Mouse (Mus musculus) lung, adult 18-20 months (tissue): Measurements from ENCODE around the gene Rnasek.

ENCODE experiments used
- DNase-seq, 2 experiments: peaks; one replicate each; pipeline ENCODE4 v3.0.0; 2022; ENCODE audit warnings: mixed read lengths in 2 of 2

Gene Rnasek

DNA sequence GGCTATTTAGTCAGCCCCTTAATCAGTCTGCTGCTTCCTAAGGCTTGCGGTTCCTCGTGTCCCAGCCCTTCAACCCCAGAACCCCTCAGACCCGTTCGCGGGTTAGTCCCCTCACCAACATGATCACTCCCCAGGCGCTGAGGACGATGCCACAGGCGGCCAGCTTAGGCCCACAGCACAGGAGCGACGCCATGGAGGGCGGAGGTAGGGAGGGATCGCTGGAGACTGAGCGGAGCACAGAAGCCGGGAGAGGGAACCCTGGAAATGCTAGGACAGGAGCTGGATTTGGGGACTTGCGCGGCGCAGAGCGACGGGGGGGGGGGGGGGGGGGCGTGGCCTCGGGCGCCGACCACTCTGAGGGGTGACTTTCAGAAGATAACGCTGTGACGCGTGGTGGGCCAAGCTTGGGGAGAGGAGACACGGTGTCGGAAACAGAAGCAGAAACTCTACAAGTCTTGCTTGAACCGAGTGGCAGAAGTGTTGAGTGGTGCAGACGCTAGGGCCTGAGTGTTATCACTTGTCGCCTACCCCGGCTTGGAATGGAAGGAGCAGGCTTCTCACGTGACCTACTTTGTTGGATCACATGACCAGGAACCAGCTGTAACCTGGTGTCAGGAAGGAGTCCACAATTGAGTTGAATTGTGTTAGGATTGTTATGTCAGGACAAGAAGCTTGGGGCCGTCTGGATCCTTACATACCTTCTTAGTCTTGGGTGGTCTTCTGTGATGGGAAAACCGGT lies at the start of gene Rnasek, which contains the start of gene Gm21988:
TSS of gene Rnasek (minus strand) at position 302 of the 739 bp plus-strand sequence.
TSS of gene Gm21988 (minus strand) at position 290 of the 739 bp plus-strand sequence.
- DNase-seq, result peak; percentile 84 to 87

DNA sequence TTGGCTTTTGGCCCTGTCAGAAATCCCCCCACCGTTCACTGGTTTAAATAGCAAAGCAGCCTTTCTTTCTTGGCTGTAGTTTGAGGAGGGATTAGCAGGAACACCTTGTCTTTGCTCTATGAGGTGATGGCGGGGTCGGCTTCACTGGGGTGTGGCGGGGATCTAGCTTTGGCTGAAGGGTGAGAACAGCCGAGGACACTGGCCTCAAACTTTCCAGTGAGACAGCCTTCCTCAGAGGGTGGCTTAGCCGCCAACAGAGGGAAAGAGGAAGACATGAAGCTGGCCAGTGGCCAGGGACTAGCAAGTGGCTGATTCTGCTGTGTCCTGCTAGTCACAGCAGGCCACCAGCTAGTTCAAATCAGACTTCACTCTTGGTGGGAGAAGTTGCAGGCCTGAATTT lies 49.6 kb upstream of the Rnasek start:
- peak; percentile 11 to 29 for DNase-seq

DNA sequence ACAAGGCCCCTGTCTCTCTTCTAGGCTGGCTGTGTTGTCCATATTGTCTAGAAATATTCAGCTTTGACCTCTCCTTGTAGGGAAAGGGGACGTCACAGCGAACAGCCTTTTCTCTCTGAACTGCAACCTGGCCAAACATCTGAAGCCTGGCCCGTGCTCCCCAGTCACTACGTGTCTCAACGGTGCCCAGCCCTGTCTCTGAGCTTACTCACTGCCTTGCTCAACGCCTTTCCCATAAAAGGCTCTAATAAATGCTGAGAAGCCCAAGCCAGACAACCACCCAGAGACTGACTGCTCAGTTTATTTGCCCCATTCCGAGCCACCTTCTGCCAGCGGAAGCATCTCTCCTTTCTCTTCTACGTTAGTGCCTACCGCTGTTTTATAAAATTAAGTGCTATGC lies 48.5 kb upstream of the Rnasek start:
- no peak for DNase-seq

DNA sequence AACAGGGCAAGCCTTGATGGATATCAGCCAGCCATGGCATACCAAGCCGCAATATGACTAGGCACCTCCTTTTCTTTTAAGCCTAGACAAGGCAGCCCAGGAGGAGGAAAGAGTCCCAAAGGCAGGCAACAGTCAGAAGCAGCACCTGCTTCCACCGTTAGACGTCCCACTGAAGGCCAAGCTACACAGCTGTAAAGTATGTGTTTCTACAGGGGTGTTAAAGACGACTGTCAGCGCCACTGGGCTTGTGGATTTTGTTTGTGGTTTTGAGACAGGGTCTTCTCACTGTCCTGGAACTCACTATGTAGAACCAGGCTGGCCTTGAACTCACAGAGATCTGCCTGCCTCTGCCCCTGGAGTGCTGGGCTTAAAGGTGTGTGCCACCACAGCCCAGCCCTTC lies 46.0 kb upstream of the Rnasek start:
- no peak for DNase-seq

DNA sequence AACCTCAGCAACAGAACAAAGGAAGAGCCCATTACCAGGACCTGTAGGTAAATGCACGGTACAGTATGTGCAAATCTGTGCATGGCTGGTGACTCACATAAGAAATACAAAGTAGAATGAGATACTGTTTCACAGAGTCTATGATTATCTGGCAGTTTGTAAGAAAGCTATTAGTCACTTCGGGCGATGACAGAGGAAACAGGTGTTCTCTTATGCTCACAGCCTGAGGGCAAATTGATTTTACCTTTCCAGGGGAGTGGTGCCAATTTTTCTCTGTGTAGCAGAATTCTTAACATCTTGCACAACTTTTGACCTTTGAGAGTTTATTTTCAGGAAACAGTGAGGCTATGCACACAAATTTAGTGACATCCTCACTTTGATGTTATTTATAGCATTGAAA lies 45.1 kb upstream of the Rnasek start:
- DNase-seq, result no peak

DNA sequence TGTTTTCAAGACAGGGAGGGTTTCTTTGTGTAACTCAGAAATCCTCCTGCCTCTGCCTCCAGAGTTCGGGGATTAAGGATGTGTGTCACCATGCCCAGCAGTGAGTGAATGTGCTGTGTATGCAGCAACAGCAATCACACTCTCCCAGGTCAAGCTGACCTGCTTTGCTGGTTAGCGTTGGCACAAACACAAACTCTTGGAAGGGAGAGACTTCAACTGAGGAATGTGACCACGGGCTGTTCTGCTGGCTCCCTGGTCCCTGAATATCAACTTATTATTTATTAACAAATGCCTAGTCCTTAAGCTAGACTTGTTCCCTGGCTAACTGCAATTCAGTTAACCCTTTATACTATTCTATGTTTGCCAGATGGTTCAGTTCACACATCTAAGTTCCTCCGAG lies 44.0 kb upstream of the Rnasek start:
- no peak for DNase-seq

DNA sequence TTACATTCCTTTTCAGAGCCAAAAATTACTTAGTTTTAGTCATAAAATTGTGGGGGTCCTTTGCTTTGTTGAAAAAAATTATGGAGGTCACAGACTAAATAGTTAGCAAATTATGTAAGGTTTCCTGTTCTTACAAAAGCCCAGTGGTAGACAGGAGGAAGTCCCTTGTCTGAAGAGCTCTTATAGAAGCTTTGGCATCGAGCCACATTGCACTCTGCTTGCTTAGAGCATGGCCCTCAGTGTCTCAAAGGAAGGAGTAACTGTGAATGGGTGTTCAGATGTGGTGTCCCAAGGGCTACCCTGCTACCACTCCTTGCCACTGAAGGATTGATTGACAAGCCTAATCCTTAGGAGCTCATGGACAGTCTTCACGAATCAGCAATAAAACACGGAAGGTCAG lies 40.8 kb upstream of the Rnasek start:
- peak; percentile 56 to 79 for DNase-seq

DNA sequence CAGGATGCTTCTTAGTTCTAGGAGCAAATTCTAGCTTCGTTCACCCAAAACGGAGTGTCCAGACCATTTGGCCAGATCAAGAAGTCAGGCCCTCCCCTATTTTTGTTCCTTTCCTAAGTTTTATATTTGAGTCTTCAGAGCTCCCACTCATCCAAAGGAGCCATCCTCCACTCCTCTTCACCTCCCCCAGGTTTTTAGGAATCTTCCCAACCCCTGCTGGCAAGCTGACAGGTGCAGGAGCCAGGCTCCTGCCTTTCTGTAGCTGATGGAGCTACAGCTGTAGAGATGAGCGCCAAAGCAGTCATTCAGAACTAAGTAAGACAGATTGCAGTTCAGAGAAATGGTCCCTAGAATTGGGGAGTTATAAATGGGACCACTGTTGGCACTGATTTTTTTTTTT lies 39.3 kb upstream of the Rnasek start:
- no peak for DNase-seq

DNA sequence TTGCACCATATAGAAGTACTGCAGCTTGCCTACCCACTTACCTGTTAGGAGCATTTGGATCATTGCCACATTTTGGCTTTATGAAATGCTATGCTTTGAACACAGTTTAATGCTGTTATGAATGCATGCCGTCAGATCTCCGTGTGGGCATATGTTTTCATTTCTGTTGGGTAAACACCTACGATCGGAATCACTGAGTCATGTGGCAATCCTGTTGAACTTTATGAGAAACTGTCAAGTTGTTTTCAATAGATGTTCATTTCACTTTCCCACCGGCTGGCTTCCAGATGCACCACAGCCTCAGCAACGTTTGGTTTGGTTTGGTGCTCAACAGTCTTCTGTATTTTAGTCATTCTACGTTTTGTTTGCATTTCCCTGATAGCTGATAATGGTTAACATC lies 32.0 kb upstream of the Rnasek start:
- DNase-seq, result no peak

DNA sequence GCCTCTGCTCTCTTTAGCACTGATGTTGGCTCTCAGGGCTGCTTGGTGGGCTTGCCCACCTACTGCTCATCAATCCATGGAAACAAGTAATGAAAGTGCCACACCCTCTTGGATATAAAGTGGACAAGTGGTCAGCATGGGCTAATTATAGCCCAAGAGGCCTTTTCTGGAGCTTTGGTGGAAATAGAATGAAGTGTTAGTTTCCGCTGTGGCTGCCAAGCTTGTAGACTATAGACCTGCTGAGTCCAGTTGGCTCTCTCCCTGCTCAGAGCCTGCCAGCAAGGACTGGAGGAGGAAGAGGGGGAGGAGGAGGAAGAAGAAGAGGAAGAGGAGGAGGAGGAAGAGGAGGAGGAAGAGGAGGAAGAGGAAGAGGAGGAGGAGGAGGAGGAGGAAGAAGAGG lies 26.8 kb upstream of the Rnasek start:
- peak; percentile 36 to 37 for DNase-seq

DNA sequence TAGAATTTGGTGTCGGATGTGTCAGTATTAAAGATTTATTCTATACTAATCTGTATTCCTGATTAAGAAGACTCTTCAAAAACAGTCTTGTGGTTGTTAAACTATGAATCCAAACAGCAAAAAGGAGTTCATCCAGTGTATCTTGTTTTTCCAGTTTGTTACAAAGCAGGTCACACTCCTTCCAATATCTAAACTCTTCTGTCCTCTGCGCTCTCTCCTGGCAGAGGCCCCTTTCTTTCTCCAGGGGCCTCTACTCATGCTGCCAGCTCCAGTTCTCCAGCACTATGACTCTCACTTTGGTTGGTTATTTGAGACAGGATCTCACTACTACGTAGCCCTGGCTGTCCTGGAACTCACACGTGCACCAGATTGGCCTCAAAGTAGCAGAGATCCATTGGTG lies 26.2 kb upstream of the Rnasek start:
- DNase-seq, result no peak

DNA sequence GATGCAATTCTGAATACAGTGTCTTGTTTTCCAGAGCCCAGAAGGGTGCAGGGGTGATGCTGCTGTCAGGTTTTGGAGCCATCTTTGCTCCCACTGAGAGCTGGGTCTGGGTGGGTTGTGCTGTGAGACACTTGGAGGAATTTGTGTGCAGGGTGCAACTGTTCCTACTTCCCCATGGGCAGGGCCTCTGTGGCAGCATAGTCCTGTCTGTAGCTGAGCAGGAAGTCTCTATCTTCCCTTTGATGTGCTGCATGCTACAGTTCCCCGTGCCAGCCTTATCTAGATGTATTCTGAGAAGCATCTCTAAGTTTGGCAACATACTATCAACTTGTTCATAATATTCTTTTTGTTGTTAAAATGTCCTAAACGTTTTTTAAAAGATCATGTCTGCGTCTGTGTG lies 25.6 kb upstream of the Rnasek start:
- no peak for DNase-seq

DNA sequence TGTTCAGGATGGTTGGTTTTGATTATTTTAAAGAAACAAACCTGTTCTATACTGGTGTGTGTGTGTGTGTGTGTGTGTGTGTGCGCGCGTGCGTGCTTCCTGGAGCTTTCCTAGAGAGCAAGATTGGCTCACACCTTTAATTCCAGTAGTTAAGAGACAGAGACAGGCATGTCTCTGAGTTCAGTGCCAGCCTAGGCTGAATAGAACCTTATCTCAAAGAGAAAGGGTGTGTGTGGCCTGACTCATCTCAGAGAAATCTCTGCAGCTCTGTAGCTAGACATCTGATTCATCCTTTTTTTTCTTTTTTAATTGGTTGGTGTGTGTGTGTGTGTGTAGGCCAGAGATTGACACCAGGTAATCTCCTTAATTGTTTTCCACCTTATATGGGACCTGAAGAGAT lies 19.4 kb upstream of the Rnasek start:
- DNase-seq, result no peak

DNA sequence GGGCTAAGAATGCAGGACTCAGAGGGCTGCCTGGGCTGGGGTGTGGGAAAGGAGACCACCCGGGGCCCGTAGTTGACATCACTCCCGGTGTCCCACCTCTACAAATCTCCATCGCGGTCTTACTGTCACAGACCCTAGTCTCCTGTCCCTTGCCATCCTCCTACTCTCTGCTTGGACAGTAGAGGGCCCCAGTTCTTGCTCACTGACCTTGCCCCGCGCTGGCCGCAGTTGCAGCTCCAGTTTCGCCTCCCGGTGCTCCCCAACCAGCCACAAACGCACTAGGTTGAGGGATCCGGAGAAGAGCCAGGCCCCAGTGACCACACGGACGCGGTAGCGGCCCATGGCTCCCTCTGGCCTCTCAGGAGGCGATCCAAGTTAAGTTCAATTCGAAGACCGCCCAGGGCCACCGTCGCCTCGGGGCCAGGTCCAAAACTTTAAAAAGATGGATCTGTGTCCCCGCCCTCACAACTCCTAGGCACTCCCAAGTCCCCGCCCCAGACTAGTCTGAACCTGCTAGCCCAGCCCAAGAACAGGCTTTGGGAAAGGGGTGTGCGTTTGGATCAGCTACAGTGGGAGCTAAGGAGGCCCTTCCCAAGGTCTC lies 15.4 kb upstream of the Rnasek start, which contains the start of gene Alox12:
TSS of gene Alox12 (minus strand) at position 423 of the 601 bp plus-strand sequence.
- peak; percentile 53 to 58 for DNase-seq

DNA sequence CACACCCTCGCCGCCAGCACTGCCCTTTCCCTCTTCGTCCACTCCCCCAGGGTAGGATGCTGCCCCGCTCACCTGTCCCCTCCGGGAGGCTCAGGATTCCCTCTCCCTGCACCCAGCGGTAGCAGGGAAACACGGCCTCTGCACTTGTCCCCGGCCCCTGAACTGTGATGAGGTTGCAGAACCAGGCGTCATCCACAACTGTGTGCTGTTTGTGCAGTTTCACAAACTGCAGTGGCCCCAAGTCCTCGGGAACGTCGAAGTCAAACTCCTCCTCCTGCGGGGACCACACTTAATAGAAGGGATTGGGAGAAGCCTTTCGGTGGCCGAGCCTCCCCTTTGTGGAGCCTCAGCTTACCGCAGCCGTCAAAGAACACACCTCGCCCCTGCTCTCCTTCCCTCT lies 14.7 kb upstream of the Rnasek start:
- DNase-seq, result no peak

DNA sequence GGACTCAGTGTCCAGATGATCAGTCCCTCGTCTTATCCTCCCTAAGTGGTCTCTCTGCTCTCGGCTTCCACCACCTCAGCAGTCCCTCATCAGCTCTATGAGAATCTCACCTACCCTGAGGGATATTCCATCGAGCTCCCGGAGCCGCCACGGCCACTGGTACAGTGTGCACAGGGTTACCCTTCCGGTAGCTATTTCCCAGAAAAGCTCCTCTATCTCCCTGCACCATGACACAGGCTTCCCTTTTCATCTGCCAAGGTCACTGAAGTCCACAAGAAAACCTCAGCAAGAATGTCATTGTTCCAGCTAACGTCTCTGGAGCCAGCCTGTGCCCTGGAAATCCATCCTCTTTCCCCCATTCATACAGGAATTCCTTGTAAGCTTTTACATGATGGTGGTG lies 12.2 kb upstream of the Rnasek start:
- no peak for DNase-seq

DNA sequence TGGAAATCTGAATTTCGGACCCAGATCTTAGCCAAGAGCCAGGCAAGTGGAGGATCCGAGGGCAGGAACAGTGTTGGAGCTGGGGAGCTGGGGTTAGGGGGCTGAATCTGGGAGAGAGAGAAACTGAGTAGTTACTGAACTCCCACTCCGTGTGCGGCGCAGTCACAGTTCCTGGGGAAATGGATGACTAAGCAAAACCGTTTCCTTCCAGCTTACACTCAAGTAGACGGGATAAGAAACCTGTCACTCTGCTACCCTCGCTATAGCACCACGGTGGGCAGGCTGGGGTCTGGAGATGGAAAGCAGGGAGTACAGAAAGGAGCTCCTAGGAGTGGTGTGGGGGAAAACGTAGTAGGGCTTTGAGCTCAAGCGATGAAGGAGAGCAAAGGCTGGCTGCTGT lies 10.5 kb upstream of the Rnasek start:
- no peak for DNase-seq

DNA sequence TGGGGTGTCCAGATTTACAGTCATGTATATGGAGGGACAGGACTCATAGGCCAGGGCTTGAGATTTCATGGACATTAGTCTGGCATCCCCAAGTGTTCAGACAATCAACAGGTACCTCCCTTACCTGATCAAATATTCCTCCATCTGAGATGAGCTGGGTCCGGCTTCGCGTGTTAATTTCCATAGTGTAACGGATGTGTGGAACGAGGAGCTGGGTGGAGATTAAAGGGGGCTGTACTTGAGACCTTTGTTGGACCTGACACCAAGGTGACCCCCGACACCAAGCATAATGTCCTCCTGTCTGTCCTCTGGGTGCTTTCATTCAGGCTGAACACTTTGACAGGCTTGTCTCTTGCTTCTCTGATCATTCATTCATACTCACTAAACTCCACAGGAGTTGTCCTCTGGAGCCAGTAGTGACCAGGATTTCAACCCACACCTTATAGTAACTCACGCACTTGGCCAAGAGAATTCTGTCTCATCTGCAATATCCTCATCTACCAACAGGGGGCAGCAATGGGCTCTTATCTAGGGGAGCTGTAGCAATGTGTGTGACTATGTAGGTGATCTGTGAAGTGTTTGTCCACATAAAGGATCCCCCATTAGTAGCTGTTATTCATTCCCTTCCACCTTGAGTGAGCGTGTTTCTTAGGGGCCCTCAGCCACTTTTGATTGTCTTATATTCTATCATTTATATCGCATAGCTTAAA lies 7.6 kb upstream of the Rnasek start:
- peak in 1 of 2 experiments; percentile 76 for DNase-seq

DNA sequence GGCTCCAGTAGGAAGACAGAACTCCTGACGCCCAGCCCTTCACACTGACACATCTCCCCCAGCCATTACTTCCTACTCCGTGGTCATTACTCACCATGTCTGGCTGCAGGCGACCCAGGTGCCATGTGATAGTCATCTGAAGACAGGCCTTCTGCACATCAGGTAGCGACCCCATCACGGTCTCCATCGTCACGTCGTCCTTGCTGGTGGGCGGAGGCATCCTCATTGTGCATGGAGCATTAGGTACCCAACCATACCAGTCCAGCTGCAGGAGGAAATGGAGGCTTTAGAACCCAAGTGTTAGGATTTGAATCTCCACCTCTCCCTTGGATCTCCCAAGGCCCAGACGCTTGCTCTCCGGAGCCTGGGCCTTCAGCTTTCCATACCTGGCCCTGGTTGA lies 2.9 kb upstream of the Rnasek start:
- no peak for DNase-seq

DNA sequence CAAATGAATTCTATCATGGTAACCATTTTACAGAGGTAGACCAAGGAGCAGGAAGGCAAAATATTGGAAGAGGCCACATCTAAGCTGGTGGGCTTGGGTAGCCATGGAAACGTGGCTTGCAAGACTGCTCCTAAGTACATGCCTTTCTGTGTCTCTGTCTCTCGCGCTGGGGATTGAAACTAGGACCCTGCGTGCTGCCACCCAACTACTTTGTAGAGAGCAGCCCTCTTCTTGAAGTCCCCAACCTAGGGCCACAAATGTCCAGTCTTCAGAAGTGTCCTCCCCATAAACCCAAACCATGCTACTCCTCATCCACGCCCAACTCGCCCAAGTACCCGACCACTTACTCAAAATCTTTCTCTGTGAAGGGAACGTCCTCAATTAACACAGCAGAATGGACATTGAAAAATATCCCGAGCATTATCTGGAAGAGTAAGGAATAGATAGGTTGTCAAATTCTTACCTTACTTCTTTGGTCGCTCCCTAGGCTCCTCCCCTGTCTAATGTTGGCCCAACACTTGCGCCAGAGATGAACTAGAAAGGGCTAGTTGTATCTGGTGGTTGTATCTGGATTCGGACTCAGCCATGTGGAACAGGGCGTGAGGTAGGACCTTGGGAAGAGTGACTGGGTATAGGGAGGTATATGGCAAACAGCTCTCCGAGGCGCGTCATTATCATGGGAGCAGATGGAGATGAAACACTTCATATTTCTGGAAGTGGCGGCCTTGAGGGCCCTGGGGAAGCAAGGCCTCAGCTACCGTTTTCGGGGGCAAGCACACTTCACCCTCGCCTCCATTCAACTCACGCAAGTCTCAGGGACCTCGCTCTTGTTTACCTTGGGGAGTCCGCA lies 826 bp downstream of the Rnasek start:
- DNase-seq, result peak in 1 of 2 experiments; percentile 20

DNA sequence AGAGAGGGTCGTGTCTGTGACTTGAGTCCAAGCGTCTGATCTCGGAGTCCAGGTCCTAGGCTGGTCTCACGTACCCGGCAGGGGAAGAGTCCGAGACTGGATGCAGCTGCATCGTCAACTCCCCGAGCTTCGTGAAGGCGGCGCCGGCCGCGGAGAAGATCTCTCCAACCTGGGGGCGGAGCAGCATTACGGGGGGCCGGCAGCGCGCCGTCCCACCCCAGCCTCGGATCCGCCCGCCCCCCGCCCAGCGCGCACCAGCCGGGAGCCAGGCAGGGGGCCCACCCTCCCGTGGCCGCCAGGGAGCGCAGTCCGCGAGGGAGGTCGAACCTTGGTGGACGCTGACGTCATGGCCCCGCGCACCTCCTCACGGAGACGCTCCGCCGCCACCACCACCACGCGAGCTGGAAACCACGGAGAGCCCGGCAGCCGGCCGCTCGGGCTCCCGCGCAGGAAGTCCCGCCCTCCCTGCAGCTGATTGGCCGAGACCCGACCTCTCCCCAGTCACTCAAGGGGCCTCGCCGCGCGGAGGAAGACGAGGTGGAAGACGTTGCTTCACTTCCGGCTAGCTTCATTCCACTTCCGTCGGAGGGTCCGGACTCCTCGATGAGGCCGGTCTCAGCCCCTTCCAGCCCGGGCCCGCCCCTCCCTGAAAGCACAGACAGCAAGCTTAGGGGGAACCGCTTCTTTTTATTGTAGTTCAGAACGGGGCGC lies 2.0 kb downstream of the Rnasek start, which contains the start of gene 0610010K14Rik:
TSS of gene 0610010K14Rik (minus strand) at position 458 of the 711 bp plus-strand sequence.
- peak; percentile 97 to 98 for DNase-seq

DNA sequence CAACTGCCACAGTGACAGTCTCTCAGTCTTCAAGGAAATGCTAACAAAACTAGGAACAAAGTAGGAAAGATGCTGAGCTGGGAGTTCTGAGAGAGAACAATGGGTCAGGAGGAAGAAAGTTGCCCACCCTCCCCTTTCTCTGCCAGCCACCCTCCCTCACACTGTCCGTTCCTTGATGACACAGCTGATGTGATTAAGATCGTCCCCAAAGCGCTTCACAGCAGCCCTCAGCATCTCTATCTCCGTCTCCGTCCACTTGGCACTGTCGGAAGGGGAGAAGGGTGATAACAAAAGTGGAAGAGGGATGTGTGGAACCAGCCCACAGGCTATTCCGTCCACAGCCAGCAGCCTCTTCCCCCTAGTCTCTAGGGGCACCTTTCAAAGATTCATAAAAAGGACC lies 2.9 kb downstream of the Rnasek start:
- no peak for DNase-seq
